Mouse (Mus musculus) limb, embryonic 14.5 days (tissue): ENCODE measurements at regions not wholly inside any gene's neighbourhood (a gene's known extent, or its start where the extent isn't known, plus 50 kb on each side); places are given as distances from the start of the nearest gene placed in this dataset.
A peak's percentile ranks its signal among the peaks of the same experiment; 100 is the strongest.

Experiments used
- ATAC-seq: fragments of 200-750 bp; cut with Nextera tagmentation; 2 replicates; pipeline ENCODE4 v1.8.0; 2017; ENCODE audit warnings: low read depth, moderate number of reproducible peaks, moderate TSS enrichment; ENCODE audit not compliant: low FRiP score
- DNase-seq: peaks from one replicate; pipeline ENCODE4 v3.0.0-alpha.2; 2015; ENCODE audit warnings: low spot score
- H3K27ac ChIP-seq: fragments of 300-500 bp; sonication (generic); replicated peaks from 2 replicates; pipeline ENCODE4 v1.5.1; 2014; ENCODE audit warnings: low read depth, mild to moderate bottlenecking, low read length, moderate library complexity, mixed read lengths
- H3K27me3 ChIP-seq: fragments of 300-500 bp; sonication (generic); 2 replicates; pipeline ENCODE4 v1.6.1; 2014; ENCODE audit warnings: low read length, mixed read lengths; ENCODE audit not compliant: control insufficient read depth, insufficient read depth
- H3K36me3 ChIP-seq: fragments of 300-500 bp; sonication (generic); 2 replicates; pipeline ENCODE4 v1.6.1; 2014; ENCODE audit warnings: mild to moderate bottlenecking, low read length, moderate library complexity, mixed read lengths; ENCODE audit not compliant: control insufficient read depth, insufficient read depth
- H3K4me1 ChIP-seq: fragments of 300-500 bp; sonication (generic); 2 replicates; pipeline ENCODE4 v1.6.1; 2014; ENCODE audit warnings: antibody characterized with exemption, low read length, mixed read lengths; ENCODE audit not compliant: control insufficient read depth, insufficient read depth
- H3K4me2 ChIP-seq: fragments of 300-500 bp; sonication (generic); replicated peaks from 2 replicates; pipeline ENCODE4 v1.6.1; 2014; ENCODE audit warnings: low read depth, mild to moderate bottlenecking, low read length, moderate library complexity; ENCODE audit not compliant: severe bottlenecking
- H3K4me3 ChIP-seq: fragments of 300-500 bp; sonication (generic); replicated peaks from 2 replicates; pipeline ENCODE4 v1.5.1; 2014; ENCODE audit warnings: low read length
- H3K9ac ChIP-seq: fragments of 300-500 bp; sonication (generic); 2 replicates; pipeline ENCODE4 v1.6.1; 2014; ENCODE audit warnings: mild to moderate bottlenecking, low read depth, low read length, moderate library complexity; ENCODE audit not compliant: severe bottlenecking
- H3K9me3 ChIP-seq: fragments of 300-500 bp; sonication (generic); 2 replicates; pipeline ENCODE4 v1.6.1; 2016; ENCODE audit warnings: low read length; ENCODE audit not compliant: control insufficient read depth
- POLR2A ChIP-seq: fragments of 200-500 bp; IDR thresholded peaks from 2 replicates; pipeline ENCODE4 v1.8.0; 2012; ENCODE audit warnings: inconsistent platforms, mild to moderate bottlenecking, moderate library complexity, borderline replicate concordance; ENCODE audit not compliant: insufficient read depth, insufficient read length; ENCODE audit errors: extremely low read depth
- WGBS: fragments of 180-500 bp; shearing (Covaris S2); extraction: QIAGEN DNeasy Blood & Tissue Kit; methylation state at CpG from one replicate; pipeline ENCODE4 v1.1.7; 2014; 5-methylcytosine and 5-hydroxymethylcytosine counted together

GRCm38 (mm10) chr12:25978335-25978734 lies 436.7 kb downstream of the Rnf144a start:
- no peak for TF ChIP-seq POLR2A
- peaks cover 6% of the 10 kb centered on the region for H3K4me1 ChIP-seq
- ATAC-seq (peak; percentile 88), DNase-seq (peak; percentile 75)
- H3K9ac ChIP-seq, result no peak overlapping the region
- no peak overlapping the region for H3K4me3 ChIP-seq
- no peak overlapping the region for H3K27ac ChIP-seq
- no peak overlapping the region for H3K4me2 ChIP-seq
- WGBS, result 26% methylated on average over 5 of the region's 5 CpGs
- no peaks in the 10 kb centered on the region for H3K9me3 ChIP-seq
- no peaks in the 10 kb centered on the region for H3K27me3 ChIP-seq
- no peaks in the 10 kb centered on the region for H3K36me3 ChIP-seq

GRCm38 (mm10) chr12:25958584-25958983 lies 456.5 kb downstream of the Rnf144a start:
- H3K4me3 ChIP-seq, result no peak overlapping the region
- no peak overlapping the region for H3K4me2 ChIP-seq
- WGBS, result 84% methylated on average over 4 of the region's 4 CpGs
- H3K27me3 ChIP-seq, result no peaks in the 10 kb centered on the region
- ATAC-seq (no peak), DNase-seq (no peak)
- H3K4me1 ChIP-seq, result no peaks in the 10 kb centered on the region
- no peak for TF ChIP-seq POLR2A
- H3K27ac ChIP-seq, result no peak overlapping the region
- no peaks in the 10 kb centered on the region for H3K36me3 ChIP-seq
- H3K9ac ChIP-seq, result no peak overlapping the region
- no peaks in the 10 kb centered on the region for H3K9me3 ChIP-seq

GRCm38 (mm10) chr12:25957547-25957946 lies 457.5 kb downstream of the Rnf144a start:
- no peak overlapping the region for H3K4me3 ChIP-seq
- no peaks in the 10 kb centered on the region for H3K36me3 ChIP-seq
- no peak overlapping the region for H3K4me2 ChIP-seq
- H3K4me1 ChIP-seq, result no peaks in the 10 kb centered on the region
- ATAC-seq (no peak), DNase-seq (no peak)
- no peaks in the 10 kb centered on the region for H3K27me3 ChIP-seq
- no peak overlapping the region for H3K9ac ChIP-seq
- no peak for TF ChIP-seq POLR2A
- WGBS, result 81% methylated on average over 1 of the region's 1 CpGs
- H3K27ac ChIP-seq, result no peak overlapping the region
- H3K9me3 ChIP-seq, result no peaks in the 10 kb centered on the region

- no peaks in the 10 kb centered on the region for H3K36me3 ChIP-seq
- DNase-seq (no peak), ATAC-seq (no peak)
- H3K9ac ChIP-seq, result no peak overlapping the region
- no peaks in the 10 kb centered on the region for H3K9me3 ChIP-seq
- H3K4me1 ChIP-seq, result no peaks in the 10 kb centered on the region
- no peak for TF ChIP-seq POLR2A
- WGBS, result 63% methylated on average over 7 of the region's 7 CpGs
- no peak overlapping the region for H3K27ac ChIP-seq
- H3K4me2 ChIP-seq, result no peak overlapping the region
- H3K4me3 ChIP-seq, result no peak overlapping the region
- H3K27me3 ChIP-seq, result no peaks in the 10 kb centered on the region
Observed at GRCm38 (mm10) chr12:25947107-25947506, 467.9 kb downstream of the Rnf144a start.

GRCm38 (mm10) chr12:25946121-25946520 lies 468.9 kb downstream of the Rnf144a start:
- Histone ChIP-seq H3K27ac (no peak overlapping the region), H3K27me3 (no peaks in the 10 kb centered on the region), H3K4me1 (no peaks in the 10 kb centered on the region), H3K4me3 (no peak overlapping the region), H3K9ac (no peak overlapping the region), H3K9me3 (no peaks in the 10 kb centered on the region), H3K36me3 (no peaks in the 10 kb centered on the region), H3K4me2 (no peak overlapping the region)
- no peak for DNase-seq
- 82% methylated on average over 3 of the region's 3 CpGs for WGBS
- no peak for ATAC-seq
- no peak for TF ChIP-seq POLR2A

GRCm38 (mm10) chr12:25938856-25939255 lies 476.2 kb downstream of the Rnf144a start:
- WGBS, result 76% methylated on average over 6 of the region's 6 CpGs

More at GRCm38 (mm10) chr12:25938856-25939255, 476.2 kb downstream of the Rnf144a start:
- Histone ChIP-seq H3K9me3 (no peaks in the 10 kb centered on the region), H3K36me3 (no peaks in the 10 kb centered on the region), H3K4me2 (no peak overlapping the region), H3K9ac (no peak overlapping the region), H3K4me1 (no peaks in the 10 kb centered on the region), H3K27me3 (no peaks in the 10 kb centered on the region), H3K4me3 (no peak overlapping the region), H3K27ac (no peak overlapping the region)
- TF ChIP-seq POLR2A, result no peak
- DNase-seq, result no peak
- ATAC-seq, result no peak
